Comparison of ENCODE assay signal across 13 mouse cellular contexts in genomic region chr8:105270916-105271186, GRCm38 (mm10). TPM values are rescaled to one million over a fixed set of nuclear protein-coding genes. Genes with fewer than 3 reads are reported as not detected.
DNase-seq lines count a peak whose midpoint lies in the region; ATAC-seq and TF ChIP-seq lines count a peak whose summit lies in the region.
"Had no signal": no experiment of that assay in that cellular context is flagged by ENCODE, and none has a peak within 500 bp of the region (broad histone marks: within the 10 kb centered on the region; RNA-seq: fewer than 3 reads in every experiment).

No protein-coding gene starts in this region.

- H3K4me1 ChIP-seq in heart, embryonic 12.5 days (replicated peaks), result peaks cover 38% of the 10 kb centered on the region
- H3K4me1 ChIP-seq in stomach, embryonic 15.5 days, result peaks cover 39% of the 10 kb centered on the region
- H3K4me1 ChIP-seq in stomach, postnatal 0 days (replicated peaks; ENCODE audit: control insufficient read depth, insufficient read depth), result peaks cover 5% of the 10 kb centered on the region; the same call in 1 of the 2 replicates
- peaks cover 33% of the 10 kb centered on the region for H3K4me1 ChIP-seq in hindbrain, embryonic 16.5 days (ENCODE audit: control insufficient read depth, insufficient read depth, low read depth, low read length)

- peaks cover 5% of the 10 kb centered on the region; the same call in 1 of the 2 replicates for H3K9me3 ChIP-seq in heart, embryonic 12.5 days (replicated peaks)
- no peaks in the 10 kb centered on the region for H3K9me3 ChIP-seq in stomach, embryonic 15.5 days
- no peaks in the 10 kb centered on the region for H3K9me3 ChIP-seq in stomach, postnatal 0 days (ENCODE audit: control insufficient read depth, low read length)
- no peaks in the 10 kb centered on the region; the same call in 1 of the 2 replicates for H3K9me3 ChIP-seq in hindbrain, embryonic 16.5 days (ENCODE audit: control insufficient read depth, low read length)

- 4% methylated on average over 11 of the region's 11 CpGs for WGBS in heart, embryonic 12.5 days
- WGBS in stomach, embryonic 15.5 days, result 4% methylated on average over 11 of the region's 11 CpGs
- 12% methylated on average over 11 of the region's 11 CpGs for WGBS in stomach, postnatal 0 days
- WGBS in hindbrain, embryonic 16.5 days, result 2% methylated on average over 11 of the region's 11 CpGs

- 0 out of 2 replicates have a peak overlapping the region, but pooled peaks have one; percentile 0 for H3K4me3 ChIP-seq in heart, embryonic 12.5 days
- 0 out of 2 replicates have a peak overlapping the region, but pooled peaks have one; percentile 44 for H3K4me3 ChIP-seq in stomach, embryonic 15.5 days (replicated peaks)
- no peak overlapping the region for H3K4me3 ChIP-seq in stomach, postnatal 0 days (ENCODE audit: low read depth, low read length)
- H3K4me3 ChIP-seq in hindbrain, embryonic 16.5 days (ENCODE audit: low read length), result 0 out of 2 replicates have a peak overlapping the region, but pooled peaks have one; percentile 2

- ATAC-seq in heart, embryonic 12.5 days (ENCODE audit: insufficient number of reproducible peaks, low FRiP score), result no peak
- no peak for ATAC-seq in stomach, embryonic 15.5 days (ENCODE audit: insufficient read depth, low FRiP score, low read depth)
- ATAC-seq in stomach, postnatal 0 days (ENCODE audit: low FRiP score, low TSS enrichment), result no peak
- ATAC-seq in hindbrain, embryonic 16.5 days, result no peak

- H3K27ac ChIP-seq in heart, embryonic 12.5 days (ENCODE audit: poor library complexity, severe bottlenecking), result no peak overlapping the region
- H3K27ac ChIP-seq in stomach, embryonic 15.5 days, result no peak overlapping the region
- no peak overlapping the region for H3K27ac ChIP-seq in stomach, postnatal 0 days (replicated peaks)
- no peak overlapping the region for H3K27ac ChIP-seq in hindbrain, embryonic 16.5 days (ENCODE audit: low read depth, low read length)

- TF ChIP-seq EP300 in stomach, postnatal 0 days (optimal IDR thresholded peaks at IDR 0.05), result no peak

- TF ChIP-seq CTCF in stomach, postnatal 0 days (IDR thresholded peaks at IDR 0.05; ENCODE audit: low read depth), result no peak

- H3K36me3 ChIP-seq in heart, embryonic 12.5 days, result no peaks in the 10 kb centered on the region
- H3K36me3 ChIP-seq in stomach, embryonic 15.5 days, result no peaks in the 10 kb centered on the region
- no peaks in the 10 kb centered on the region; the same call in 1 of the 2 replicates for H3K36me3 ChIP-seq in stomach, postnatal 0 days (ENCODE audit: control insufficient read depth, insufficient read depth, low read length)
- H3K36me3 ChIP-seq in hindbrain, embryonic 16.5 days (ENCODE audit: control insufficient read depth, insufficient read depth, low read length), result no peaks in the 10 kb centered on the region

- H3K4me2 ChIP-seq in heart, embryonic 12.5 days, result peak overlapping the region; percentile 87; the same call in 1 of the 2 replicates
- H3K4me2 ChIP-seq in stomach, embryonic 15.5 days, result peak overlapping the region; percentile 89; the same call in 1 of the 2 replicates
- no peak overlapping the region for H3K4me2 ChIP-seq in stomach, postnatal 0 days (replicated peaks; ENCODE audit: low read depth)
- H3K4me2 ChIP-seq in hindbrain, embryonic 16.5 days (ENCODE audit: low read length), result peak overlapping the region; percentile 6

- intact Hi-C loops in heart, postnatal 36 days (cut with DNase I), result loop anchor here (10.0 kb wide), 1 partner anchor 616 kb away; no protein-coding TSS in a partner anchor
- intact Hi-C loops in left cerebral cortex, postnatal 25 days (cut with DNase I), result no loop called here

- H3K27me3 ChIP-seq in heart, embryonic 12.5 days (replicated peaks), result peaks cover 98% of the 10 kb centered on the region
- peaks cover 90% of the 10 kb centered on the region for H3K27me3 ChIP-seq in stomach, embryonic 15.5 days (replicated peaks)
- H3K27me3 ChIP-seq in stomach, postnatal 0 days (ENCODE audit: control insufficient read depth, insufficient read depth, low read length), result peaks cover 4% of the 10 kb centered on the region; the same call in 1 of the 2 replicates
- H3K27me3 ChIP-seq in hindbrain, embryonic 16.5 days (replicated peaks; ENCODE audit: control insufficient read depth, insufficient read depth, low read length), result peaks cover 69% of the 10 kb centered on the region
- H3K27me3 ChIP-seq: CH12.LX had no signal

- DNase-seq in heart, postnatal 36 days, result no peak
- no peak for DNase-seq in stomach, postnatal 0 days (ENCODE audit: low spot score)
- no peak for DNase-seq in layer of hippocampus, postnatal 10 days (ENCODE audit: low spot score in 2 of 2)
- no peak for DNase-seq in left cerebral cortex, postnatal 25 days (ENCODE audit: low spot score in 2 of 2)
- DNase-seq in left cerebral cortex, adult 11 months (ENCODE audit: low spot score), result no peak
- DNase-seq: adrenal gland, postnatal 14 days; kidney, postnatal 36 days had no signal

- H3K9ac ChIP-seq in heart, embryonic 12.5 days, result no peak overlapping the region
- H3K9ac ChIP-seq in stomach, embryonic 15.5 days, result no peak overlapping the region
- H3K9ac ChIP-seq in stomach, postnatal 0 days (ENCODE audit: low read length), result no peak overlapping the region
- H3K9ac ChIP-seq in hindbrain, embryonic 16.5 days (ENCODE audit: low read depth, low read length), result no peak overlapping the region; the same call in 1 of the 2 replicates

RNA-seq across cellular contexts. Expression of gene Hsf4, which starts 1.2 kb away (rescaled TPM):
- polyA plus RNA-seq in heart, embryonic 12.5 days (2016; fragmentation: Nextera tagmentation; extraction: Ambion mirVana), result not detected in 2 replicates
- total RNA-seq in heart, postnatal 36 days (2021), result 1 to 10 TPM; 1.6 to 2.6 TPM
- polyA plus RNA-seq in stomach, embryonic 15.5 days (2015; fragmentation: Nextera tagmentation; extraction: Ambion mirVana), result 0.08 and 0.24 TPM in 2 replicates
- 0.23 and 0.34 TPM in 2 replicates for polyA plus RNA-seq in stomach, postnatal 0 days (2015; fragmentation: Nextera tagmentation; extraction: Ambion mirVana)
- 0.80 and 1.2 TPM in 2 replicates for polyA plus RNA-seq in hindbrain, embryonic 16.5 days (2015; fragmentation: Nextera tagmentation; extraction: Ambion mirVana)
- total RNA-seq in layer of hippocampus, postnatal 10 days (2021), result under 1 TPM; 0.57 to 0.83 TPM
- total RNA-seq in left cerebral cortex, postnatal 25 days (2021), result 1 to 10 TPM; 6.9 to 7.9 TPM
- total RNA-seq: common myeloid progenitor, adult 5-6 weeks had no signal
- polyA plus RNA-seq: neural tube, embryonic 11.5 days had no signal

RNA-seq across cellular contexts. Expression of gene Nol3, which starts 5.1 kb away (rescaled TPM):
- polyA plus RNA-seq in heart, embryonic 12.5 days (2016; fragmentation: Nextera tagmentation; extraction: Ambion mirVana), result 1.8 and 2.1 TPM in 2 replicates
- total RNA-seq in heart, postnatal 36 days (2021), result 10 to 100 TPM; 19.3 to 22.1 TPM
- 1.4 and 1.7 TPM in 2 replicates for polyA plus RNA-seq in stomach, embryonic 15.5 days (2015; fragmentation: Nextera tagmentation; extraction: Ambion mirVana)
- 1.2 and 1.4 TPM in 2 replicates for polyA plus RNA-seq in stomach, postnatal 0 days (2015; fragmentation: Nextera tagmentation; extraction: Ambion mirVana)
- polyA plus RNA-seq in hindbrain, embryonic 16.5 days (2015; fragmentation: Nextera tagmentation; extraction: Ambion mirVana), result 6.2 TPM in 2 replicates
- 1 to 10 TPM; 3.6 to 3.7 TPM for total RNA-seq in layer of hippocampus, postnatal 10 days (2021)
- total RNA-seq in left cerebral cortex, postnatal 25 days (2021), result 1 to 10 TPM; 7.7 TPM

RNA-seq across cellular contexts. Expression of gene Fbxl8, which starts 6.4 kb away (rescaled TPM):
- polyA plus RNA-seq in heart, embryonic 12.5 days (2016; fragmentation: Nextera tagmentation; extraction: Ambion mirVana), result 2.2 and 2.6 TPM in 2 replicates
- 1 to 10 TPM; 2.3 to 3.4 TPM for total RNA-seq in heart, postnatal 36 days (2021)
- polyA plus RNA-seq in stomach, embryonic 15.5 days (2015; fragmentation: Nextera tagmentation; extraction: Ambion mirVana), result 3.7 and 4.4 TPM in 2 replicates
- polyA plus RNA-seq in stomach, postnatal 0 days (2015; fragmentation: Nextera tagmentation; extraction: Ambion mirVana), result 3.5 and 3.7 TPM in 2 replicates
- polyA plus RNA-seq in hindbrain, embryonic 16.5 days (2015; fragmentation: Nextera tagmentation; extraction: Ambion mirVana), result 2.1 and 2.4 TPM in 2 replicates
- under 1 TPM; 0.45 to 0.87 TPM for total RNA-seq in layer of hippocampus, postnatal 10 days (2021)
- total RNA-seq in left cerebral cortex, postnatal 25 days (2021), result under 1 TPM; 0.57 to 0.85 TPM

RNA-seq across cellular contexts. Expression of gene Tradd, which starts 6.4 kb away (rescaled TPM):
- 16.0 and 16.6 TPM in 2 replicates for polyA plus RNA-seq in heart, embryonic 12.5 days (2016; fragmentation: Nextera tagmentation; extraction: Ambion mirVana)
- 1 to 10 TPM; 4.9 to 5.8 TPM for total RNA-seq in heart, postnatal 36 days (2021)
- 28.5 and 30.3 TPM in 2 replicates for polyA plus RNA-seq in stomach, embryonic 15.5 days (2015; fragmentation: Nextera tagmentation; extraction: Ambion mirVana)
- polyA plus RNA-seq in stomach, postnatal 0 days (2015; fragmentation: Nextera tagmentation; extraction: Ambion mirVana), result 28.6 and 30.5 TPM in 2 replicates
- polyA plus RNA-seq in hindbrain, embryonic 16.5 days (2015; fragmentation: Nextera tagmentation; extraction: Ambion mirVana), result 20.7 and 21.5 TPM in 2 replicates
- total RNA-seq in layer of hippocampus, postnatal 10 days (2021), result 1 to 10 TPM; 6.5 to 8.9 TPM
- 1 to 10 TPM; 5.5 to 5.7 TPM for total RNA-seq in left cerebral cortex, postnatal 25 days (2021)

RNA-seq across cellular contexts. Expression of gene B3gnt9, which starts 15.9 kb away (rescaled TPM):
- polyA plus RNA-seq in heart, embryonic 12.5 days (2016; fragmentation: Nextera tagmentation; extraction: Ambion mirVana), result 10.2 and 10.8 TPM in 2 replicates
- total RNA-seq in heart, postnatal 36 days (2021), result 1 to 10 TPM; 4.4 to 5.7 TPM
- polyA plus RNA-seq in stomach, embryonic 15.5 days (2015; fragmentation: Nextera tagmentation; extraction: Ambion mirVana), result 26.1 and 27.4 TPM in 2 replicates
- polyA plus RNA-seq in stomach, postnatal 0 days (2015; fragmentation: Nextera tagmentation; extraction: Ambion mirVana), result 14.7 and 15.4 TPM in 2 replicates
- polyA plus RNA-seq in hindbrain, embryonic 16.5 days (2015; fragmentation: Nextera tagmentation; extraction: Ambion mirVana), result 12.3 and 12.4 TPM in 2 replicates
- 1 to 10 TPM; 3.4 to 4.2 TPM for total RNA-seq in layer of hippocampus, postnatal 10 days (2021)
- total RNA-seq in left cerebral cortex, postnatal 25 days (2021), result 1 to 10 TPM; 2.1 to 2.4 TPM
